Mouse (Mus musculus): ENCODE data around the gene Kcnab2. TPM values are rescaled to one million over a fixed set of nuclear protein-coding genes. Genes with fewer than 3 reads are reported as not detected.

Kcnab2 gene
- polyA plus RNA-seq, 1 experiment from 2014 or later = 23.6 TPM

GRCm38 (mm10) chr4:152463147-152463546 lies 14.5 kb downstream of the Kcnab2 start:
- no peak overlapping the region for H3K9ac ChIP-seq (replicated peaks; ENCODE audit: low read length)
- no peak overlapping the region for H3K4me3 ChIP-seq (replicated peaks; ENCODE audit: low read depth, low read length)
- WGBS = 92% methylated on average over 9 of the region's 9 CpGs
- H3K4me1 ChIP-seq (ENCODE audit: control insufficient read depth, insufficient read depth, low read length) = peaks cover 13% of the 10 kb centered on the region
- no peak overlapping the region for H3K27ac ChIP-seq (replicated peaks; ENCODE audit: low read depth, low read length)
- H3K36me3 ChIP-seq (ENCODE audit: control insufficient read depth, insufficient read depth, low read length) = no peaks in the 10 kb centered on the region
- no peak for DNase-seq
- no peak for ATAC-seq (ENCODE audit: low FRiP score, low TSS enrichment)
- H3K4me2 ChIP-seq (ENCODE audit: low read length) = no peak overlapping the region
- H3K27me3 ChIP-seq (ENCODE audit: control insufficient read depth, insufficient read depth, low read length) = no peaks in the 10 kb centered on the region
- no peaks in the 10 kb centered on the region for H3K9me3 ChIP-seq (ENCODE audit: control insufficient read depth, low read length)

DNA sequence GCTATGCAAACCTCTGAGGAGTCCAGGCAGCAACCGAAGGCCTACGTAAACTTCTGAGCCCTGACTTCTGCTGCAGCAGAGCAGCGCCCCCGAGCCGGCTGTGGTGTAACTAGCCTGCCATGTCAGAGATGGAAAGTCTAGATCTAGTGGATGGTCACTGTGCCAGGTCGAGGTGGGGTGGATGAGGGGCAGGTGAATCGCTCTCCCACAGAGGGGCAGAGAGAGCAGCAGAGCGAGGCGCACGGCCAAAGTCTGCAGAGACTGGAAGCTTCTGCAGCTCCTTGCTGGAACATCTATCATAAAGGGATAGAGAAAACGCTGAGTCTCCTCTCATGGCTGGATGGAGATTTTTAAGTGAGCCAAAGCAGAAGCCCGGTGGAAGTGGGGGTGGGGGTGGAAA lies 15.2 kb downstream of the Kcnab2 start:
- 83% methylated on average over 12 of the region's 12 CpGs for WGBS
- no peak overlapping the region for H3K4me2 ChIP-seq (ENCODE audit: low read length)
- H3K27ac ChIP-seq (replicated peaks; ENCODE audit: low read depth, low read length) = no peak overlapping the region
- no peak overlapping the region for H3K9ac ChIP-seq (replicated peaks; ENCODE audit: low read length)
- H3K4me1 ChIP-seq (ENCODE audit: control insufficient read depth, insufficient read depth, low read length) = peaks cover 13% of the 10 kb centered on the region
- DNase-seq (no peak), ATAC-seq (ENCODE audit: low FRiP score, low TSS enrichment) (no peak)
- no peak overlapping the region for H3K4me3 ChIP-seq (replicated peaks; ENCODE audit: low read depth, low read length)
- H3K27me3 ChIP-seq (ENCODE audit: control insufficient read depth, insufficient read depth, low read length) = no peaks in the 10 kb centered on the region
- no peaks in the 10 kb centered on the region for H3K9me3 ChIP-seq (ENCODE audit: control insufficient read depth, low read length)
- H3K36me3 ChIP-seq (ENCODE audit: control insufficient read depth, insufficient read depth, low read length) = no peaks in the 10 kb centered on the region

GRCm38 (mm10) chr4:152457673-152458072 lies 20.0 kb downstream of the Kcnab2 start:
- no peak for ATAC-seq (ENCODE audit: low FRiP score, low TSS enrichment)
- H3K4me3 ChIP-seq (replicated peaks; ENCODE audit: low read depth, low read length) = no peak overlapping the region
- WGBS = 93% methylated on average over 4 of the region's 4 CpGs
- no peaks in the 10 kb centered on the region for H3K36me3 ChIP-seq (ENCODE audit: control insufficient read depth, insufficient read depth, low read length)
- DNase-seq = no peak
- no peaks in the 10 kb centered on the region for H3K27me3 ChIP-seq (ENCODE audit: control insufficient read depth, insufficient read depth, low read length)
- no peak overlapping the region for H3K4me2 ChIP-seq (ENCODE audit: low read length)
- peaks cover 11% of the 10 kb centered on the region; the same call in 1 of the 2 replicates for H3K4me1 ChIP-seq (ENCODE audit: control insufficient read depth, insufficient read depth, low read length)
- H3K9me3 ChIP-seq (ENCODE audit: control insufficient read depth, low read length) = no peaks in the 10 kb centered on the region
- H3K9ac ChIP-seq (replicated peaks; ENCODE audit: low read length) = no peak overlapping the region
- H3K27ac ChIP-seq (replicated peaks; ENCODE audit: low read depth, low read length) = no peak overlapping the region

DNA sequence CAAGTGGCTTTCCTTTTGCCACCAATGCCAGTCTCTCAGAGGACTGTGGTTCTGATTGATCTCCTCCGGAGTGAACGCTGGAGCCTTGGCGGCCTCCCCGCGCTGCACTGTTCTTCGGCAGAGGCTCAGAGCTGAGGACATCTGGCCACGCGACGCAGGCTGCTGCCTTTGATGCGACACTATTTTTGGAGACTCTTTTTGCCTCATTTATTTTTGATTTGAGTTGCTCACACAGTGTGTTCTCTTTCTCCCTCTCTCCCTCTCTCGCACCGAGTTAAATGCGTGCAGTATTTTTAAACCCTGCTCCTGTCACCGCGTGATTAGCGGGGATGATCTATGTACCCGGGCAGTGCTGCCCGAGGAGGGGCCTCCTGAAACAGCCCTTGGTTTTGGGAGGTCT lies 21.1 kb downstream of the Kcnab2 start:
- 82% methylated on average over 18 of the region's 18 CpGs for WGBS
- Histone ChIP-seq H3K4me3 (replicated peaks; ENCODE audit: low read depth, low read length) (no peak overlapping the region), H3K9me3 (ENCODE audit: control insufficient read depth, low read length) (no peaks in the 10 kb centered on the region), H3K4me1 (ENCODE audit: control insufficient read depth, insufficient read depth, low read length) (peaks cover 11% of the 10 kb centered on the region; the same call in 1 of the 2 replicates), H3K36me3 (ENCODE audit: control insufficient read depth, insufficient read depth, low read length) (no peaks in the 10 kb centered on the region), H3K4me2 (ENCODE audit: low read length) (no peak overlapping the region), H3K27me3 (ENCODE audit: control insufficient read depth, insufficient read depth, low read length) (no peaks in the 10 kb centered on the region), H3K9ac (replicated peaks; ENCODE audit: low read length) (no peak overlapping the region), H3K27ac (replicated peaks; ENCODE audit: low read depth, low read length) (no peak overlapping the region)
- ATAC-seq (ENCODE audit: low FRiP score, low TSS enrichment) (no peak), DNase-seq (no peak)

DNA sequence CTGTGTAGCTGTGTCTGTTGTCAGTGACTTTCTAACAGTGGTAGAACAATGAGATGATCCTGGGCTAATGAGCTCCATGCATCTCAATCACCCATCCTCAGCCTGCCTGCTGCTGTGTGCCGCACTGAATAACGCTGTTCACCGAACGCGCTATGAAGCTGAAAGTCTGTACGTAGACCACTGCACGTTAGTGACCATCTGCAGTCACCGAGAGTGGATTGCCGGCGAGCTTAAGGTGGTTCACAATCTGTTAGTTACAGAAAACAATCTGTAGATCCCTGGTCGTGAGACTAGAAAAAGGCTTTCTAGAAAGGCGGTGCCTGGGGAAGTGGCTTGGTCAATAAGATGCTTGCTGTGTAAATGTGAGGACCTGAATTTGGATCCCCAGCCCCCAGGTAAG lies 23.5 kb downstream of the Kcnab2 start:
- DNase-seq (peak; percentile 14), ATAC-seq (ENCODE audit: low FRiP score, low TSS enrichment) (no peak)
- H3K36me3 ChIP-seq (ENCODE audit: control insufficient read depth, insufficient read depth, low read length) = no peaks in the 10 kb centered on the region
- peaks cover 11% of the 10 kb centered on the region; the same call in 1 of the 2 replicates for H3K4me1 ChIP-seq (ENCODE audit: control insufficient read depth, insufficient read depth, low read length)
- no peak overlapping the region for H3K9ac ChIP-seq (replicated peaks; ENCODE audit: low read length)
- H3K27me3 ChIP-seq (ENCODE audit: control insufficient read depth, insufficient read depth, low read length) = no peaks in the 10 kb centered on the region
- 80% methylated on average over 12 of the region's 12 CpGs for WGBS
- H3K27ac ChIP-seq (replicated peaks; ENCODE audit: low read depth, low read length) = no peak overlapping the region
- H3K9me3 ChIP-seq (ENCODE audit: control insufficient read depth, low read length) = no peaks in the 10 kb centered on the region
- no peak overlapping the region for H3K4me2 ChIP-seq (ENCODE audit: low read length)
- no peak overlapping the region for H3K4me3 ChIP-seq (replicated peaks; ENCODE audit: low read depth, low read length)

- H3K36me3 ChIP-seq (ENCODE audit: control insufficient read depth, insufficient read depth, low read length) = no peaks in the 10 kb centered on the region
- no peak overlapping the region for H3K4me2 ChIP-seq (ENCODE audit: low read length)
- H3K9me3 ChIP-seq (ENCODE audit: control insufficient read depth, low read length) = no peaks in the 10 kb centered on the region
- H3K27me3 ChIP-seq (ENCODE audit: control insufficient read depth, insufficient read depth, low read length) = no peaks in the 10 kb centered on the region
- no peak overlapping the region; the same call in 1 of the 2 replicates for H3K27ac ChIP-seq (replicated peaks; ENCODE audit: low read depth, low read length)
- H3K9ac ChIP-seq (replicated peaks; ENCODE audit: low read length) = no peak overlapping the region
- DNase-seq (peak; percentile 23), ATAC-seq (ENCODE audit: low FRiP score, low TSS enrichment) (no peak)
- H3K4me3 ChIP-seq (replicated peaks; ENCODE audit: low read depth, low read length) = no peak overlapping the region
- peaks cover 11% of the 10 kb centered on the region; the same call in 1 of the 2 replicates for H3K4me1 ChIP-seq (ENCODE audit: control insufficient read depth, insufficient read depth, low read length)
- 28% methylated on average over 10 of the region's 10 CpGs for WGBS
Measured at GRCm38 (mm10) chr4:152453079-152453478, 24.6 kb downstream of the Kcnab2 start.

GRCm38 (mm10) chr4:152451371-152451770 lies 26.3 kb downstream of the Kcnab2 start:
- no peaks in the 10 kb centered on the region for H3K9me3 ChIP-seq (ENCODE audit: control insufficient read depth, low read length)
- DNase-seq (no peak), ATAC-seq (ENCODE audit: low FRiP score, low TSS enrichment) (no peak)
- no peak overlapping the region for H3K9ac ChIP-seq (replicated peaks; ENCODE audit: low read length)
- no peak overlapping the region for H3K4me2 ChIP-seq (ENCODE audit: low read length)
- H3K27me3 ChIP-seq (ENCODE audit: control insufficient read depth, insufficient read depth, low read length) = no peaks in the 10 kb centered on the region
- 91% methylated on average over 6 of the region's 6 CpGs for WGBS
- no peak overlapping the region for H3K27ac ChIP-seq (replicated peaks; ENCODE audit: low read depth, low read length)
- H3K4me1 ChIP-seq (ENCODE audit: control insufficient read depth, insufficient read depth, low read length) = peaks cover 11% of the 10 kb centered on the region; the same call in 1 of the 2 replicates
- no peaks in the 10 kb centered on the region for H3K36me3 ChIP-seq (ENCODE audit: control insufficient read depth, insufficient read depth, low read length)
- no peak overlapping the region for H3K4me3 ChIP-seq (replicated peaks; ENCODE audit: low read depth, low read length)

- no peak overlapping the region for H3K4me2 ChIP-seq (ENCODE audit: low read length)
- DNase-seq (no peak), ATAC-seq (ENCODE audit: low FRiP score, low TSS enrichment) (no peak)
- H3K9ac ChIP-seq (replicated peaks; ENCODE audit: low read length) = no peak overlapping the region
- no peaks in the 10 kb centered on the region for H3K27me3 ChIP-seq (ENCODE audit: control insufficient read depth, insufficient read depth, low read length)
- H3K4me1 ChIP-seq (ENCODE audit: control insufficient read depth, insufficient read depth, low read length) = peaks cover 9% of the 10 kb centered on the region; the same call in 1 of the 2 replicates
- H3K9me3 ChIP-seq (ENCODE audit: control insufficient read depth, low read length) = no peaks in the 10 kb centered on the region
- WGBS = 69% methylated on average over 8 of the region's 8 CpGs
- no peak overlapping the region for H3K27ac ChIP-seq (replicated peaks; ENCODE audit: low read depth, low read length)
- no peak overlapping the region for H3K4me3 ChIP-seq (replicated peaks; ENCODE audit: low read depth, low read length)
- no peaks in the 10 kb centered on the region for H3K36me3 ChIP-seq (ENCODE audit: control insufficient read depth, insufficient read depth, low read length)
Measured at GRCm38 (mm10) chr4:152448666-152449018, 29.0 kb downstream of the Kcnab2 start.

GRCm38 (mm10) chr4:152447731-152448665 lies 29.7 kb downstream of the Kcnab2 start:
- ATAC-seq (ENCODE audit: low FRiP score, low TSS enrichment) (no peak), DNase-seq (no peak)
- H3K27ac ChIP-seq (replicated peaks; ENCODE audit: low read depth, low read length) = no peak overlapping the region
- WGBS = 81% methylated on average over 22 of the region's 22 CpGs
- no peaks in the 10 kb centered on the region for H3K9me3 ChIP-seq (ENCODE audit: control insufficient read depth, low read length)
- no peak overlapping the region for H3K4me3 ChIP-seq (replicated peaks; ENCODE audit: low read depth, low read length)
- no peak overlapping the region for H3K4me2 ChIP-seq (ENCODE audit: low read length)
- no peak overlapping the region for H3K9ac ChIP-seq (replicated peaks; ENCODE audit: low read length)
- H3K36me3 ChIP-seq (ENCODE audit: control insufficient read depth, insufficient read depth, low read length) = no peaks in the 10 kb centered on the region
- peaks cover 3% of the 10 kb centered on the region; the same call in 1 of the 2 replicates for H3K4me1 ChIP-seq (ENCODE audit: control insufficient read depth, insufficient read depth, low read length)
- H3K27me3 ChIP-seq (ENCODE audit: control insufficient read depth, insufficient read depth, low read length) = no peaks in the 10 kb centered on the region
